Mouse (Mus musculus): ENCODE results near the gene Rnf113a2.

Rnf113a2 gene

GRCm38 (mm10) chr12:84408819-84409507, 8.0 kb upstream of the Rnf113a2 start, which contains the start of the genes Entpd5 and Bbof1:
Entpd5 (minus strand) TSS chr12:84409029.
Bbof1 (plus strand) TSS chr12:84409071.
- DNase-seq, result peak; percentile 91

DNA sequence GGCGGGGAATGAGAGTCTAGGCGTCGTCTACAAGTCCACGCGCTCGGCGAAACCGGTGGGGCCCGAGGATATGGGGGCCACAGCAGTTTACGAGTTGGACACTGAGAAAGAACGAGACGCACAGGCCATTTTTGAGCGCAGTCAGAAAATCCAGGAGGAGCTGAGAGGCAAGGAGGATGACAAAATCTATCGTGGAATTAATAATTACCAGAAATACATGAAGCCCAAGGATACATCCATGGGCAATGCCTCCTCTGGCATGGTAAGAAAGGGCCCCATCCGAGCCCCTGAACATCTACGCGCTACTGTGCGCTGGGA, 568 bp downstream of the Rnf113a2 start:
- no peak for DNase-seq

GRCm38 (mm10) chr12:84423990-84424389, 7.0 kb downstream of the Rnf113a2 start:
- no peak for DNase-seq

DNA sequence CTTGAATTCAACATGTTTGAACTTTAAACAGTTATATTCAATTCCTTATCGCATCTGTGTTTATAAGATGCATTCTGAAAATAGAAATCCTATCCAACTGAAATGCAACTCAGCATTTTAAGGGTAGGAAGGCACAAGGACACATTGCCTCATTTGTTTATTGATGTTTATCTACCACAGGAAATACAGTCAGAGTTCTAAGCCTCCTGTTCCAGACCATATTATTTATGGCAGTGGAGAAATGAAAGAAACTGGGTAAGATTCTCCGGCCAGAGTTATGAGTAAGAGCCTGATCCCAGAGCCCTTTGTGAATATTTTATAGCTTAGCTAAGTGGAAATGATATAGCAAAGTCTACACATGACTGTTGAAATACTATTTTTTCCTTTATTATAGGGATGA, 12.8 kb downstream of the Rnf113a2 start:
- no peak for DNase-seq

- DNase-seq, result no peak
Observed at GRCm38 (mm10) chr12:84438697-84439096, 21.7 kb downstream of the Rnf113a2 start.

- DNase-seq, result no peak
Observed at GRCm38 (mm10) chr12:84442526-84442925, 25.5 kb downstream of the Rnf113a2 start.

GRCm38 (mm10) chr12:84447386-84447785, 30.4 kb downstream of the Rnf113a2 start:
- no peak for DNase-seq

DNA sequence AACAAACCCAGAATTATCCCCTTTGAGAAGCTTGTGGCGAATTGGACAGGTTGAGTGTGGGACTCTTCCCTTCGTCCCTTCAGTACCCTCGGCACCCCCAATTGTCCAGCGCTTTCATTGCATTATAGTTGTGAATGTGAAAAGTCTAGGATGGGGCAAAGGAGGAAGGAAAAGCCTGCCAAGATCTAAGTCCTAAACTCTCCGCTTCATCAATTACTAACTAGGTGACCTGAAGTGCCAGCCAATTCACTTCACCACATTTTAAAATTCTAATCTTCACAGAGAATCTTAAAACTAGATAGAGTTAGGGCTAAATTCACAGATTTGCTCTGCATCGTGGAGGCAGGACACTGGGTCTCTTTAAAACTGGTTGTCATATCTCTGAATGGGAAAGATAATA, 31.2 kb downstream of the Rnf113a2 start:
- no peak for DNase-seq

DNA sequence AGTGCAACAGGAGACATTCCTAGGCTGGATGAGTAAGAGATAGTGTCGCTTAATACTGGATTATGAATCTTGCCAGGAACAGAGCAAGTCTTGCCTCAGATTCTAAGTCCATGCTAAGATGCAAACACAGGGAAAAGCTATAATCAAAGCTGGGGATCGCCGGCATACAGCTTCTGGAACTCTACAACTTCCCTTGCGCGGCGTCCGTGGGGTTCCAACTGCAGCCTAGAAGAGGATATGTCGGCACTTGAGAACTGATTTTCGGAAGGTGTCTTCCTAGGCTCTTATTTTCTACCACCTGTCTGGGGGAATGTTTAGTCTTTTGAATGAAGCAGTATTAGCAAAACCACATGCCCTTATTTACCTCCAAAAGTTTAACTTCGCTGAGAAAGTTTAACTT, 32.9 kb downstream of the Rnf113a2 start:
- no peak for DNase-seq

DNA sequence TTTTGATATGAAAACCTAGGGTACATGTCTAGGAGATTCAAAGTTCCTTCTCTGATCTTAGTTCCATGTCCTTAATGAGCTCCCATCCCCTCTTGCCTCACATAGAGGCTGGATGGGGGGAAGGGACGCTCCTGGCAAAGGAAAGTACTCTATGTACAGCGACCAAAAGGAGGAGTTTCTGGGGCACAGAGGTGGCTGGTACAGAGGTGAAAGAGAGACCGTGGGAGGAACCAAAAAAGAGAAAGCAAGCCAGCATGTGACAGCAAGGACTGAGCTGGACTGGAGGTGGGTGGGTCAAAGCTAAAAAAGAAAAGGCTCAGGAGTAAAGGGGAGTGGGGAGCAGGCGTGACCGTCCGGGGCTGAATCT, 33.3 kb downstream of the Rnf113a2 start:
- DNase-seq, result no peak

DNA sequence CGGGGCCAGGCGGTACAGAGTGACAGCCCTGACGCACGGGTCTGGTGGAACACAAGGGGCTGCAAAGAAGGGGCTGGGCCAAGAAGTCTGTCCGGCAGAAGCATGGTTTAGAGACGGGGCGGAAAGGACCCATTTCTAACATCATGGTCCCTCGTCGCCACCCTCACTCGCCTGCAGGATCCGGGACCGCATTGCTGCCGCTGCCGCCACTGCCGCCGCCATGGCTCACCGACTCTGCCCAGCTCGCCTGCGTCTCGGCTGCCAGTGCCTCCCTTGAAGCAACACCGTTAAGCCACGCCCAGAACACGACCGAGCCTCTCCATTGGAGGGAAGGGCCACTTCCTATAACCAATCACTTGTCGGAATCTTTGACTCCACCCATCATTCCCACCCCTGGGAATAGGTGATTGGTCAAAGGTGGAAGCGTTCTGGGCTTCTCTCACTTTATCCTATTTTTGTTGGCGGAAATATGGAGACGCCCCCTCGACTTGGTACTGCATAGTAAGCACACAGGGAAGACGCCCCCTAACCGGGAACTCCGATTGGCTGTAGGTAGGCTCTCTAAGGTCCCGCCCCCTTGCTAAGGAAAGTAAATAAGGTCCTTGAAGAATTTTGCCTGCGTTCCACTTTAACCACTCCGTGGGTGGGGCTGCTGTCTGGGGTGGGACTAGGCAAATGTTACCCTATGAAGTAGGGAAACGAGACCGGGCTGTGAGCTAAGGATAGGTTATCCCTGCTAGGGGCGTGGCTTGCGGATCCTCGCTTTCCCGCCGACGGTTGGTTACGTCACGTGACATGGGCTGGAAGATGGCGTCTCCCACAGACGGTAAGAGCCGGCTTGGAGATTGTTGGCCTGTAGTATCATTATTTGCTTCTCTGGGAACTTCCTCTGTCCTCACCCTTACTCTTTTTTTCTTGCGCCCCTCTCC, 34.0 kb downstream of the Rnf113a2 start, which contains the start of the genes Aldh6a1 and Lin52:
Gene Aldh6a1, minus strand, starts transcription at position 287 of the 929 bp plus-strand sequence.
Gene Lin52, plus strand, starts transcription at position 705 of the 929 bp plus-strand sequence.
- peak; percentile 93 for DNase-seq

- DNase-seq, result peak; percentile 17
Observed at GRCm38 (mm10) chr12:84451801-84452200, 34.8 kb downstream of the Rnf113a2 start.

GRCm38 (mm10) chr12:84456911-84457310, 39.9 kb downstream of the Rnf113a2 start:
- no peak for DNase-seq

- DNase-seq, result no peak
Observed at GRCm38 (mm10) chr12:84459845-84460244, 42.8 kb downstream of the Rnf113a2 start.

DNA sequence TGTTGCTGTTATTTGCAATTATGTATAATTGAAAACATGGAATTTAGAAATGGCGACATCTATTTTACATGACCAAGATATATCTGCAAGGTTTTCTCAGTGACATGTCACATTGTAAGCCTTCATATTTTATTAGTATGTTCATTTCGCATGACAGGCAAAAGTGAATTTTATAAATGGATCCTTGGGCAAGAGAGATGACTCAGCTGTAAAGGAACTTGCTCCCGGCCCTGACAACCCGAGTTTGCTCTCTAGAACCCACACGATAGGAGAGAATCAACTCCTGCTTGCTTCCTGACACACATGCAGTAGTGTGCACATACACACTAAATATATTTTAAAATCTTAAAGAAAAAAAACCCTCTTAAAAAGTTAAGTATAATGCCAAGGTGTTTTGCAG, 44.4 kb downstream of the Rnf113a2 start:
- no peak for DNase-seq

GRCm38 (mm10) chr12:84462856-84463255, 45.9 kb downstream of the Rnf113a2 start:
- DNase-seq, result no peak
